Mouse (Mus musculus): Measurements from ENCODE around the gene Tnfsf13.

Gene Tnfsf13

DNA sequence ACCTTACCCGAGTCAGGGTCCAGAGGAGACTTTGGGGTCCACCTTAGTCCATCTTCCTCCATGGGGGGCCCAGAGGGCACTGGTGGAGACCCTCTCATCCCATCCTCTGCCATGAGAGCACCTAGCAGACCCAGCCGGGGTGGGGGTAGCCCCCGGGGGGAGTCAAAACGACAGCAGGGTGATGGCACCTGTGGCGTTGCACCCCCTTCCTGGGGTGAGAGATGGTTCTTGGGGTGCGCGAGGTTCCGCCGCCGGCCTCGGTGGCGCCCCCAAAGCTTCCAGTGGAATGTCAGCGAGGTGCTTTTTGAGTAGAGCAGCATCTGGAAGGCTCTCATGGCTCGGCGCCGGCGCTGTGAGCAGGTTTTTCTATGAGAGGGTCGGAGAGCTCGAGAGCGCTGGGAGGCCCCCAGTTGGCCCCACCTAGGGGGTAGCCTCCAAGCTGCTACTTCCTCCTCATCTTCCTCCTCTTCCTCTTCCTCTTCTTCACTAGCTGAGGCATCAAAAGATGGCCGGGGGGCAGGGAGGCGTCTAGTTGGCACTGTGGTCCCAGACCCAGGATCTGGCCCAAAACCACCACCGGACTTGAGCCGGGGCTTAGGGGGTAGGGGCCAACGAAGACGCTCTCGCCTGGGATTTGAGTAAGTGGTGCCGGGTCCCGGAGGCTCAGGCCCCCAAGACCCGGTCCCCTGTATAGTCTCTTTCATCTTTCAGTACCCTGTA is 5.3 kb downstream of the Tnfsf13 start:
- no peak for DNase-seq (ENCODE audit: low spot score)

DNA sequence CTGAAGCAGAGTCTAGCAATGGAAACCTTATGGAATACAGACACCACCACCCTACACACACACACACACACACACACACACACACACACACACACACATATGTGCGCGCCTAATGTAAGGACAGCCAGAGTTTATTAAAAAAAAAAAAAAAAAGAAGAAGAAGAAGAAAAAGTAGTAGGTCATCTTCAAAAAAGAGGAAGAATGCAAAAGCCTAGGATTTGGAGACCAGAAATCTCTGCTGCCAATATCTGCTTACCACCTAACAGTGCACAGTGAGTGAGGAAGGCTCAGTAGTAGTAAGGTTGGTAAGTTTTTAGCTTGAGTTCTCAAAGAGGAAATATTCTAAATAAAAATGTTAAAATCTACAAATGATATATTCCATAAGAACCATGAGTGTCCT is 6.4 kb downstream of the Tnfsf13 start:
- no peak for DNase-seq (ENCODE audit: low spot score)

DNA sequence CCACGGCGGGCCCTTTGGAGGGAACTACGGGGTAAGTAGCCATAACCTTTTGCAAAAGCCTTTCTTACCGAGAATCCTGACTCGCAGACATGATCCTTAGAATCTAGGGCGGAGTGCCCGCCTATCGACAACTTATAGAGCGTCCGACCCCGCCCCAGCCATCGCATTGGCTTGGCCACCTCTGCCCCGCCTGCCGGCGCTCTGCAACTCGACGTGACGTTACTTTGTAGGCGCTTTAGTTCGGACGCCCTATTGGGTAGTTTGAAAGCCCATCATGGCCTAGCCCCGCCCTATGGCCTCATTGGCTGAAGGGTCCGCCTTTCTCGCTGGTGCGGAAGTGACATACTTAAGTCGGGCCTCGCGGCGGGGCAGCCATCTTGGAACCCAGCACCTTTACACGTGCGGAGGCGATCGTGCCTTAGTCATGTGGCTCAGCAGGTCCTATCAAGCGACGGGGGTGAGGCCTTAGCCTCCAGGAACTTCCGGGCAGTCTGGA is 13.3 kb downstream of the Tnfsf13 start, which contains the start of gene Eif4a1:
Eif4a1 (minus strand) TSS at position 213 of the 496 bp plus-strand sequence.
- peak; percentile 100 for DNase-seq (ENCODE audit: low spot score)

DNA sequence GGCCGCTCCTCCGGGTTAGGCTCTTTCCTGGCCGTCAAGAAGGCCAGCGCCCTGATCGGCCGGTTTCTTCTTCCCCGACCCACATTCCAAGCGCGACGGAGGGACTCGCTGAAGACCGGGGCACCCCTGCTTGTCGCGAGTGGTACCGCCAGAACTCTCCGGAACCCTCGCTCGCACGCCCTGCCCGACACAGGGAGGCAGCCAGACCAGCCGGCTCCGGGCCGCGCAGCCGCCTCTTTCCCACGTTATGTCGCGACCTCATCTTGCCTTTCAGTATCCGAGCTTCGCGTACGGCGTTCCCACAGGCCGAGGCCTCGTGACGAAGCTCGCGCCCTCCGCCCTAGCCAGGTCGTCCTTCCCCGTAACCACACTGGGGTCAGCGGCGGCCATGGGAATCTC is 13.9 kb downstream of the Tnfsf13 start:
- DNase-seq (ENCODE audit: low spot score): no peak

DNA sequence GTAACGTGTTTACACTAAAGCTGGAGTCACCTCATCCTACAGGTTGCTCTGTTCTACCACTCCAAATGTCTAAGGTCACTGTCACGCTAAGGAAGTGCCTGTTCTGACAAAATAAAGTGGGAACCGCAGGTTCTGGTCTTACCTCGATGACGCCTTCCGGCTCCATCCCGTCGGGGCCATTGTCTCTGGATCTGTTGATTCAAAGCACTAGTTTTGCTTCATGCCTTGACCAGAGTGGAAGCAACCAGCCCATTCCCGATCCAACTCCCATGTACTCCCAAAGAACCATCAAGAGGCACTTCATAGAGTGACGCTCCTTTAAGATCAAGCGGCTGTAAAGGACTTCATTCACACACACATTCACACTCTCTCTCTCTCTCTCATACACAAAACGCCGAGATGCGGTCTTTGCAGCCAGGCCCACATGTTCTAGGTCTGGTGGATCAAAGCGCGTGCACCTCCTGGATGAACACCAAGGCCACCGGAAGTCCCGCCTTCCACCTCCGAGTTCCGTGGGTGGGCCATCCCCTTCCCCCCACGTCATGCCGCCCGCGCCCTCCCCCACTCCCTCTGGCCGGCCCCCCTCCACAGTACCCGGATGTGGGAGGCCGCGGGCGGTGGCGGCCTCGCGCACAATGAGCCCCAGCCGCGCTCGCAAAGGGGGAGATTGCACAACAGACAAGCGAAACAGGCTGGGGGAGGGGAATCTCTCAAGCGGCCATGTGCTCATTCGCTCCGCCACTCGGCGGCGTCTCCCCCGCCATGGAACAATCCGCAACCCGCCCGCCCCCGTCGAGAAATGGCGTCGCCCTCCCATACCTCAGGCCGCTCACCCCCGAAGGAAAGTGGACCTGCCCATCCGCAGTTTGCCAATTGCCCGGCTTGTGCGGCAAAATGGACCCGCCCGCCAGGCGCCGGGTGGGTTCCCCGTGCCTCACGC is 14.5 kb downstream of the Tnfsf13 start:
- peak; percentile 94 for DNase-seq (ENCODE audit: low spot score)

DNA sequence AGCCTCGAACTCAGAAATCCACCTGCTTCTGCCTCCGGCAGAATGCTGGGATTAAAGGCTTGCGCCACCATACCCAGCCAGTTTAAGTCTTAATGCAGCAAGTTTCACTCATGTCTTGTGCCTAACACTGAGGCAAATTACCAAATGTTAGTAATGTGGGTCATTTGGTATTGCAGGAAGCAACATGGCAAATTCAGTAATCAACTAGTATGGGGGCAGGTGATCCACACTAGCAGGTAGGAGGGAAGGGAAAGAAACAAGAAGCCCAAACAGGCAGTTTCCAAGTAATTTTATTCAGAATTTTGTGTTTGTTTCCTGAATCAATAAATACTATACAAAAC is 18.9 kb downstream of the Tnfsf13 start:
- no peak for DNase-seq (ENCODE audit: low spot score)

DNA sequence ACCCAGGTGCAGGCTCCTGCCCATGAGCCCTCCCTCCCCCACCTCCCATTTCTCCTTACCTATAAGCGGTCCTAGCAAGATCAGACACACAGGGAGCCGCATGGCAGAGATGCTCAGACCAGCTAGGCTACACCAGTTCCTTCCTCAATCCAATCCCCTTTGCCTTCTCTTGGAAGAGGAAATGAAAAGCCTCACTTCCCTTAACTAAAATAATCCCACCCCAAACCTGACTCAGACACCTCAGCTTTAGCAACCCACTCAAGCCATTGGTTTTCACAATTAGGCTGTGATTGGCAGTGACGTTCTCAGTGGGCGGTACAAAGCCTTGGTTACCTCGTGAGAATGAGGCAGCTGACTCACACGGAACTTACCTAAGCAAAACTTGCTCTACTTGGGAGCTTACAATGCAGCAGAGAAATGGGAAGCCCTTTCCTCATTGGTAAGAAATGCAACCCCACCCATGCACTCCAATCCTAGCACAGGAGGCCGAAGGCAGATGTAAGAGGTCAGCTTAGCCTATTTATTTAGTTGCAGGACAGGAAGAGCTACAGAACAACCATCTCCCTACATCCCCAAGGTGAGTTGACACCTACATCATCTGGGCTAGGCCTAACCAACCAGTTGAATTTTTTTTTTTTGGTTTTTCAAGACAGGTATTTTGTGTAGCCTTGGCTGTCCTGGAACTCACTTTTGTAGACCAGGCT is 19.5 kb downstream of the Tnfsf13 start, which contains the start of gene Cd68:
Cd68 (minus strand) TSS at position 193 of the 704 bp plus-strand sequence.
- DNase-seq (ENCODE audit: low spot score): peak; percentile 58

DNA sequence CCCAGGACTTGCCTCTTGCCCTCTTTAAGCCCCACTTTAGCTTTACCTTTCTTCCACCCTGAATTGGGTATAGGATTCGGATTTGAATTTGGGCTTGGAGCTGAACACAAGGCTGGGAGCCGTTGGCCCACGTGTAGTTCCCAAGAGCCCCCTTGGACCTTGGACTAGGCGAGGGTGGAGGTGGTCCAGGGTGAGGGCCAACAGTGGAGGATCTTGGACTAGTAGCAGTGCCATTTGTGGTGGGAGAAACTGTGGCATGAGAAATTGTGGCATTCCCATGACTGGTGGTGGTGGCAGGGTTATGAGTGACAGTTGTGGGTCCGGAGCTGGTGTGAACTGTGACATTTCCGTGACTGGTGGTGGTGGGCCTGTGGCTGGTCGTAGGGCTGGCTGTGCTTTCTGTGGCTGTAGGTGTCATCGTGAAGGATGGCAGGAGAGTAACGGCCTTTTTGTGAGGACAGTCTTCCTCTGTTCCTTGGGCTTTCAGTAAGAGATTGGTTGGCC is 20.1 kb downstream of the Tnfsf13 start:
- DNase-seq (ENCODE audit: low spot score): no peak

DNA sequence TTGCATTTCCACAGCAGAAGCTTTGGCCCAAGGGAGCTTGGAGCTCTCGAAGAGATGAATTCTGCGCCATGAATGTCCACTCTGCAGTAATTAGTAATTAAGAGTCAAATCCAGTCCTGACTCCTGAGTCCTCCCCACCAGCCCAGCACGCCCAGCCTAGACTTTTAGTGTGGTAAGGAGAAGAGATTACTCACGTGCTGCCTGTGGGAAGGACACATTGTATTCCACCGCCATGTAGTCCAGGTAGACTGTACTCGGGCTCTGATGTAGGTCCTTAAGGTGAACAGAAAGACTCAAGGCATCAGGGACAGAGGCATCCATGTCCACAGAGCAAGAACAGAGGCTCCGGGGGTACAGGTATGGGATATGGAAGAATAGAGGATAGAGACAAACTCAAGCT is 20.7 kb downstream of the Tnfsf13 start:
- no peak for DNase-seq (ENCODE audit: low spot score)

DNA sequence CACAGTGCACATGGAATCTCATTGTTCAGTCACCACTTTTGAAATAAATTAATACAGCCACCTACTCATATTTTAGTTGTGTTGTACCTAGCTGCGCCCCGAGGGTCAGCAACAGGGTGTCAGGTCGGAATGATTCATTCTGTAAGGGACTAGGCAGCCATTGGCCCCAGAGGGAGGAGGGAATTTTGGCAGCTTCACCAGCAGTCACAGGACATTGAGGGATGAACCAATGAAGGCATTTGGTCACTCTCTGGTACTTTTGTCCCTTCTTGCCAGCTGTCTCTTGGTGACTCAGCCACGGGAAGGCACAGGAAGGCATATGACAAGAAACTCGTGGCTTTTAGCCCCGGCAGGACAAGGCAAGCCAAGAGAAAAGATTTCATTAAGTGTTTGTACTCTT is 21.8 kb downstream of the Tnfsf13 start:
- DNase-seq (ENCODE audit: low spot score): no peak

DNA sequence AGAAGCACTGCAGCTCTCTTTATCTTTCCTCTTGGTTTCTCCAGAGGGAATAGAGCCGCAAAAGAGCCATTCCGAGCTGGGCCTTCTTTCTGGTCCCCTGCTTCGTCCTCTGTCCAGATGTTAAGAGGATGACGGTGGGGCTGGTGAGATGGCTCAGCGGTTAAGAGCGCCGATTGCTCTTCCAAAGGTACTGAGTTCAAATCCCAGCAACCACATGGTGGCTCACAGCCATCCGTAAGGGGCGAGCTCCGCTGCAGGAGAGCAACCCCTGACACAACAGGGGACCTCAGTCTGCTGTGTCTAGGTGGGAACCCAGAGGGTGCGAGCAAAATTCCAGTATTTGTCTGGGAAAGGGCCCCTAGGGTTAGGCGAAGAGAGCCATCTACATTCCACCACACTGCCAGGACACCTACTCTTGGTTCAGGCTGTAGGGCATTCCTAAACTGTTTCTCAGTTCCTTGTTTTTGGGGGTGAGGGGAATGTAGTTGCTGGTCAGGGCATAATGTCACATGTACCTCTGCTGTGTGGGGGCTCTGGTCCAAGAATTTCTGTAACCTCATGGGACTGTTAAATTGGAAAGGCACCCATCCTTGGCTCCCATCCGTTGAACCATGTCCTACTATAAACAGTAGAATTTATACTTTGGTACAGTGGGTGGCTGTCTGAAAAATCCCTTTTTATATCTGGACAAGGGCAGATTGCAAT is 22.5 kb downstream of the Tnfsf13 start:
- no peak for DNase-seq (ENCODE audit: low spot score)

DNA sequence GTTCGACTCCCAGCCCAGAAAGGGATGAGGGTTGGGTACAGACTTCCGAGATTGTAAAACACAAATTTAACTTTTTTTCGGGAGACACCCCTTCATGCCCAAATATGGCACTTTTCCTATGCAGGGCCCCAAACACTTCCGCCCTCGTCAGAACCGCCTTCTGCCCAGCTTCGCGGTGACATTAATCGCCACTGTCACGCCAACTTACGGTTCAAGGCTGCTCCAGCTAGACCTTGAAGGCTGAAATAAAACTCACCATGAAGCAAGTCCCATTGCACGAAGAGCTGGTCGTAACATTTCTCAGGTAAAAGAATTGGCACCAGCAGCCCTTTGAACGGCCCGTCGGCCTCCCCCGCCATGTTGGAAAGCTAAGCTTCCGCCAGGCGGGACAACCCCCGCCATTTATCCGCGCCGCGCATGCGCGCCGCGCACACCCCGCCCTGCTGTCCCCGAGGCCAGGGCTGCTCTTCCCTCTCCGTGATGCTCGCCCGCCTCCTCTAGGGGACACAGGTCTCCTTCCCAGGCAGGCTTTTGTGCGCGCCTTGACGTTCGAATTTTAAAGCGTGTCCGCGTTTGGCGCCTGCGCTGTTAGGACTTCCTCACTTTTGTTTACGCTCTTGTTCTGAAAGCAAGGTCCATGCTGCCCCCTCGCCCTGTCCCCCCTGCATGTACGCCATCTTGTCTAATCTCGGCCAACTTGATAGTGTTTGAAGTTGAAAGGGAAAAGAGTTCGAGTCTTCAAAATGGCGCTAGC is 23.2 kb downstream of the Tnfsf13 start, which contains the start of gene Mpdu1:
Mpdu1 (minus strand) TSS at position 430 of the 754 bp plus-strand sequence.
- peak; percentile 92 for DNase-seq (ENCODE audit: low spot score)

DNA sequence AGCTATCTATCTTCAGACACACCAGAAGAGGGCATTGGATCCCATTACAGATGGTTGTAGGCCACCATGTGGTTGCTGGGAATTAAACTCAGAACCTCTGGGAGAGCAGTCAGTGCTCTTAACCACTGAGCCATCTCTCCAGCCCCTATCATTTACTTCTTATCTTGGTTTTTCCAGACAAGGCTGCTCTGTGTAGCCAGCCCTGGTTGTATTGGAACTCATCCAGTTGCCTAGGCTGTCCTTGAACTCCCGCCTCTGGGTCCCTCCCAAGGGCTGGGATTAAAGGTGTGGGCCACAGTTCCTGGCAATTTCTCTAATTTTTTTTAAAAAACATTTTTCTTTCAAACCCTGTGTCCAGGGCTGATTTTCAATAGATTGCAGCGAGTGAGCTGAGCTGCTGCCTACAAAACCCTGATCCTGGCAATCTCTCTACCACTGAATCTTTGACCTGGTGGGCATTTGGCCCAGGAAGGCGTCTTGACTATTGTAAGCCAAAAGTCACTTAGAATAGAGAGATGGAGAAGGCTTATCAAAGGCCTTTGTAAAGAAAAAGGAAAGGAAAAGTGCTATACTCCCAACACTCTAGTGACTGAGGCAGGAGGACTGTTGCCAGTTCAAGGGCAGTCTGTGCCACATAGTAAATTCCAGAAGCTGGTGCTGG is 24.2 kb downstream of the Tnfsf13 start:
- DNase-seq (ENCODE audit: low spot score): no peak

DNA sequence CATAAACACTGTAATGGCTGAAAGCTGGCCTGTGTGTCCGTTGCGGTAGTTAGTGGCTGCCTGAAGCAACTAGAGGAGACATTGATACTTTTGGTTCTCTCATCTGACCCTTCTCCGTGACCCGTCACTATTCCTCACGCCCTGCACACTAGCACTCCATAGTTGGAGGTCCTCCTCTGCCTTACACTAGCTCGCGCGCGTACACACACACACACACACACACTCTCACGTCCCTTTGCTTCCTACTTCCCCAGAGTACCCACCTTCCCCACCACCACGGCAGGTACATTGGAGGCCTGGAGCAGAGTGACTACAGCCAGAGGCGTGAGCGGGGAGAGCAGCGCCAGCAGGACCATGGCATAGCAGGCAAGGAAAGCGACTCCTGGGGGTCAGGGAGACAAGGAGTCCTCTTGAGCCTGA is 28.1 kb downstream of the Tnfsf13 start:
- no peak for DNase-seq (ENCODE audit: low spot score)

DNA sequence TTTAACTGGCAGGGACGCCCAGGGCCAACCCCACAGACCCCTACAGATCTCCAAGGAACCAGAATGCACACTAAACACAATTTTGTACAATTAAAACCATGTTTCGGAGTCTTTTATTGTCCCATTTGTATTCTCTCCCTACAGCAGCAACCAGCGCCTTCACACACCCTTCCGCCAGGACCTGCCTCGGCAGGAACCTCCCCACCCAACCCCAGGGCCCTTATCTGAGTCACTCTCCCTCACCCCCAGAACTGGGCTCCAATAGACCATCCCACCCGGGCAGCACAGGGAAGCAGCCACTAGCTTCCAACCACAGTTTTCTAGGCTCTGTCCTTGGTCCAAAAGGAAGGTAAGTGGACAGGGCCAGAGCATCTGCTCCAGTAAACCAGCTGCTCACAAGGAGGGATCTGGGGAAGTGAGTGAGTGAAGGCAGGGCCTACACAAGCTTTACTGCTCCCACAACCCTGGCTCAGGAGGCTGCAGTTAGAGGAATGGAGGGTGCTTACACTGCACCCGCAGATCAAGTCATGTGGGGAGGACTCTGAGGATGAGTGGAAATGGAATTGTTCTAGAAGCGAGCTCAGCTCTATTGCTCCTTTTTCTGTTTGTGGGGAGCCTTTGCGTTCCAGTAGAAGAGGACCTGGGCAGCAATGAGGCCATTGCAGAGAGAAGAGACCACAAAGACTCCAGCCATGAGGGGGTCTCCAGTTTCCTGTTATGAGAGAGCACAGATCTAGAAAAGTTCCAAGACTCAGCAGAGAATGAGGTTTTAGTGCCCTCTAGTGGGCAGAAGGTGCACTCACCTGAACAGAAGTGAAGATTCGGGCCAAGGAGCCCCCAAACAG is 28.7 kb downstream of the Tnfsf13 start:
- peak; percentile 68 for DNase-seq (ENCODE audit: low spot score)

DNA sequence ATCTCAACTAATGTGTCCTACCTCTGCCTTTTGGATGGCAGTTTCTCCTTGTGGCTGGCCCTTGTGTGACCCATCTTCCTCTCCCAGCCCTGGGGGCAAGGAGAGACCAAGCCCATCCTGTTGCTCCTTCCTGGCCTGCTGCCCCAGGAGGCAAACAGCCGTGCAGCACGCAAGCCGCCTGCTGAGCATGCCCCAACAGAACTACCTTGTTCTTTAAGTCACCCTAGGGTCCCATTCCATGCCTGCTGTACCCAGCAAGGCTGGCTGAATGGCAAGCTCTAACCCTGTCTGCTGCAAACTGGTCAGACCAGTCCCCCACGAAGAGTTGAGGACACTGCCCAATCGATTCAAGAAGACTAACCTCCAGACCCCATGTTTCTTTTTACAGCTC is 29.5 kb downstream of the Tnfsf13 start:
- peak; percentile 70 for DNase-seq (ENCODE audit: low spot score)

DNA sequence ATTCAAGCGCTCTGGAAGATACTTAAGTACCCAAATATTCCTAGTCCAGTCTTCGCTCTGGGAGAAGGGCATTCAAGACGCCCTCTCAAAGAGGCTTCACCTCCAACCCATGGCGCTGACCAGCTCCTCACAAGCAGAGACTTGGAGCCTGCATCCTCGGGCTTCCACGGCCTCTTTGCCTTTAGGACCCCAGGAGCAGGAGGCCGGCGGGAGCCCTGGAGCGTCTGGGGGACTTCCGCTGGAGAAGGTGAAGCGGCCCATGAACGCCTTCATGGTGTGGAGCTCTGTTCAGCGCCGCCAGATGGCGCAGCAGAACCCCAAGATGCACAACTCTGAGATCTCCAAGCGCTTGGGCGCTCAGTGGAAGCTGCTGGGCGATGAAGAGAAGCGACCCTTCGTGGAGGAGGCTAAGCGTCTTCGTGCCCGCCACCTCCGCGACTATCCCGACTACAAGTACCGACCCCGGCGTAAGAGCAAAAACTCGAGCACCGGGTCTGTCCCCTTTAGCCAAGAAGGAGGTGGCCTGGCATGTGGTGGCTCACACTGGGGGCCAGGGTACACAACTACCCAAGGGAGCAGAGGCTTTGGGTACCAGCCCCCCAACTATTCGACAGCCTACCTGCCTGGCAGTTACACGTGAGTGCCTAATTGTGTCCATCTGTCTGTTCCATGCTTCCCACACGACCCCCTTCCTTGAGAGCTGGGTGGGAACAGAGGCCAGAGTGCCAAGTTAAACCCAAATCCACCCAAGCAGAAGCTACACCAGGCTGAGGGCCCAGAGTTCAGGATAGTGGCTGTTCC is 30.1 kb downstream of the Tnfsf13 start, which contains the start of gene Sox15:
Sox15 (plus strand) TSS at position 51 of the 801 bp plus-strand sequence.
- DNase-seq (ENCODE audit: low spot score): peak; percentile 77

DNA sequence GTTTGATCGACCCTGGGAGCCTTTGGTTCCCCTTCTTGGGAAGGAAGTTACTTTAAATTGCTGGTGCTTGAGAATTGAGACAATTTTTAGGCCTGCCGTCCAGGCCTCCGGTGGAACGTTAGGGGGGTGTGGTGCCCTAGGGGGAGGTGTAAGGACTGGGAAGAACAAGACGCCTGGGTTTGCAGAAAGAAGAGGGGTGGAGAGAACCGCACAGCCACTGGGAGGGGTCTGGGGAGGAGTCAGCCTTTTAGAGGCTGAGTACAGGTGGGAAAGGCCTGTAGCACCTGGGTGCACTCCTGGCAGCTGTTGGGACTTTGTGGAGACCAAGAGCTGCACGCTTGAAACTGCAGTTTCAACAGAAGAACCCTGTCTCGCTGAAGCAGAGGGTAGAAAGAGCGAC is 30.8 kb downstream of the Tnfsf13 start:
- DNase-seq (ENCODE audit: low spot score): peak; percentile 57

Measured in urinary bladder, postnatal 14 days (tissue).